Mouse (Mus musculus) embryonic facial prominence, embryonic 12.5 days (tissue): ENCODE measurements around the gene Zdhhc21. TPM values are rescaled to one million over a fixed set of nuclear protein-coding genes. Genes with fewer than 3 reads are reported as not detected.

Experiments used
- ATAC-seq: fragments of 200-750 bp; cut with Nextera tagmentation; 2 replicates; pipeline ENCODE4 v1.8.0; 2017; ENCODE audit not compliant: insufficient number of reproducible peaks, insufficient read depth, low FRiP score, low TSS enrichment
- H3K27ac ChIP-seq: fragments of 300-500 bp; sonication (generic); 2 replicates; pipeline ENCODE4 v1.5.1; 2016; ENCODE audit warnings: mild to moderate bottlenecking
- H3K27me3 ChIP-seq: fragments of 300-500 bp; sonication (generic); 2 replicates; pipeline ENCODE4 v1.6.1; 2016; ENCODE audit warnings: mild to moderate bottlenecking, moderate library complexity
- H3K36me3 ChIP-seq: fragments of 300-500 bp; sonication (generic); 2 replicates; pipeline ENCODE4 v1.6.1; 2016; ENCODE audit warnings: mild to moderate bottlenecking
- H3K4me1 ChIP-seq: fragments of 300-500 bp; sonication (generic); 2 replicates; pipeline ENCODE4 v1.6.1; 2016
- H3K4me2 ChIP-seq: fragments of 300-500 bp; sonication (generic); replicated peaks from 2 replicates; pipeline ENCODE4 v1.6.1; 2016; ENCODE audit warnings: mild to moderate bottlenecking, moderate library complexity
- H3K4me3 ChIP-seq: fragments of 300-500 bp; sonication (generic); 2 replicates; pipeline ENCODE4 v1.5.1; 2016; ENCODE audit warnings: mild to moderate bottlenecking
- H3K9ac ChIP-seq: fragments of 300-500 bp; sonication (generic); 2 replicates; pipeline ENCODE4 v1.6.1; 2016; ENCODE audit warnings: mild to moderate bottlenecking, moderate library complexity
- H3K9me3 ChIP-seq: fragments of 300-500 bp; sonication (generic); 2 replicates; pipeline ENCODE4 v1.6.1; 2016; ENCODE audit warnings: mild to moderate bottlenecking, moderate library complexity
- WGBS: fragments of 180-500 bp; shearing (Covaris S2); methylation state at CpG from one replicate; pipeline ENCODE4 v1.1.7; 2016; 5-methylcytosine and 5-hydroxymethylcytosine counted together
- polyA plus RNA-seq: library from polyadenylated mRNA; unstranded; fragments of >200 nt; fragmentation: Nextera tagmentation; extraction: Ambion mirVana; gene quantifications from 2 replicates; pipeline ENCODE4 v1.2.1, GENCODE M21; 2016

Gene Zdhhc21
- polyA plus RNA-seq, 1 experiment from 2014 or later = 14.7 TPM

DNA sequence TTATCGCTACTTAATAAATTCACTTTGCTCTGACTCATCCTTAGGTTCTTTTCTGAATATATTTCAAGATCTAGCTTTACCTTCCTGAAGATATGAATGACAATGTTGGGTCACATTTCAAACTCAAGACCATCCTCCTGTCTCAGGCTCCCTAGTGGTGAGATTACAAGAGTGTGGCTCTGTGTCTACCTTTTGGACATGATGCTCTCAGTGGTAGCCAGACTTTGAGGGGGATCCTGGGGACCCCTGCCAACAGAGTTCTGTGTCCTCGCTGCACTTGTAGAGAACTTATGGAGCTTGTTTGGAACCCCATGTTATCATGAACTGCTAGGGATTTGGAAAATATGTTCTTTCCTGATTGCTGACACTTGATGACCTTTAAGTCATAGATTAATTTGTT is 1.7 kb upstream of the Zdhhc21 start:
- no peak for ATAC-seq
- H3K9ac ChIP-seq = no peak overlapping the region
- H3K27ac ChIP-seq = no peak overlapping the region
- H3K36me3 ChIP-seq = no peaks in the 10 kb centered on the region
- H3K27me3 ChIP-seq = no peaks in the 10 kb centered on the region
- H3K9me3 ChIP-seq = no peaks in the 10 kb centered on the region
- H3K4me3 ChIP-seq = no peak overlapping the region
- no peak overlapping the region for H3K4me2 ChIP-seq
- peaks cover 4% of the 10 kb centered on the region for H3K4me1 ChIP-seq
- WGBS = 93% methylated on average over 2 of the region's 2 CpGs

DNA sequence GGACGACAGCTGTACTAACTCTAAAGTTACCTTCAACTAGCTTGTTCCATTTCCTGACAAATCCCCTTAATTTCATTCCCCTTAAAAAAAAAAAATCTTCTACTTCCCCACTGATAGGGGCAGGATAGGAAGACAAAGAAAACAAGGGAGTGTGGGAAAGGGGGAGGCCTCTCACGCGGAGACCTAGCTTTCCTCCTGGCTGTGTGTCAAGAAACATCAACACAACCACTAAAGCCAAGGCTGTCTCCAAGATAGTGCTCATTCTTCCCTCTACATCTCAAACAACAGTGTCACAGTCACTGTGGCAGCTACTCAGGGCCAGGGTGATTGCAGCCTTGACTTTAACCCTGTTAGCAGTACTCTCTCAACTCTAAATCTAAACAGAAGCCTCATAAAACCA is 808 bp upstream of the Zdhhc21 start:
- Histone ChIP-seq H3K27me3 (no peaks in the 10 kb centered on the region), H3K9ac (no peak overlapping the region), H3K27ac (no peak overlapping the region), H3K4me1 (peaks cover 4% of the 10 kb centered on the region), H3K4me3 (no peak overlapping the region), H3K4me2 (no peak overlapping the region), H3K9me3 (no peaks in the 10 kb centered on the region), H3K36me3 (no peaks in the 10 kb centered on the region)
- WGBS = 31% methylated on average over 3 of the region's 3 CpGs
- no peak for ATAC-seq

DNA sequence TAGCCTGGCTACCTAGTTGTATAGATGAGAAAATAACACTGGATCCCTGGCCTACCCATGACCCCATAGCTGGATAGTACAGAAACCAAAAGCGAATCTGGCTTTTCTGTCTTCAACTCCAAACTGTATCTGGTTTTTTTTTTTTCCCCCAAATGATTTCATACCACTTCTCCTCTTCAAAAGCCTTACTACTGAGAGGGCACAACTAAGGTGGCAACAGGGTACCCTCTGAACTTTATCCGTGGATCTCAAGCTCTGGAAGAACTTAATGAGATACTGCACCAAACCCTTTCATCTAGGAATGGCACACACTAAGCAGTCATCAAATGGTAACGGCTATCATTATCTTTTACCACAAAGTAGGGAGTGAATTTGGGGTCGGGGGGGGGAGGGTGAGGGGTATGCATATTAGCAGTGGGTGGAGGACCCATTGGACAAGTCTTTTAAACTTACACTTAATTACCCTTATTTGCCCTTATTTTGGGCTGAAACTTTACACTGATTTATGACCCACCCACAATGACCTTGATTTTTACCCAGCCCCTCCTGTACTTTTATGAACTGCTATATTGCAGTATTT is 1.2 kb downstream of the Zdhhc21 start:
- Histone ChIP-seq H3K27ac (no peak overlapping the region), H3K4me2 (peak overlapping the region; percentile 69), H3K4me1 (peaks cover 4% of the 10 kb centered on the region), H3K36me3 (no peaks in the 10 kb centered on the region), H3K4me3 (peak overlapping the region; percentile 72), H3K9ac (peak overlapping the region; percentile 72), H3K9me3 (no peaks in the 10 kb centered on the region), H3K27me3 (no peaks in the 10 kb centered on the region)
- 28% methylated on average over 4 of the region's 4 CpGs for WGBS
- no peak for ATAC-seq

DNA sequence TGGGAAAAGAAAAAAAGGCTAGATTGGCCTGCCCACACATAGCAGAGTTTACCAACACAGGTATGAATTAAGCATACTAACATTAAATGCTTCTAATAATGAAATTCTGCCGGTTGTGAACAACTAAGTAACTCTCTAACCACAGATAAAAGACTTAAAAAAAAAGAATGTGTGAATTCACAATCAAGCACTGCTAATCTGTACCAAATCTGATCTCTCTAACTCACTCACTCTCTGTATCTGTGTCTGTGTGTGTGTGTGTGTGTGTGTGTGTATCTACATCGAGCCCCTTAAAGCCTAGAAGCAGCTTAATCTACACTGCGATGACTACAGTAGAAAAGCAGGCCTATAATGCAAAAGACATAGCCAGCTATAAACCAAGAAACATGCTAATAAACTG is 2.8 kb downstream of the Zdhhc21 start:
- no peaks in the 10 kb centered on the region for H3K27me3 ChIP-seq
- H3K9ac ChIP-seq = no peak overlapping the region
- no peaks in the 10 kb centered on the region for H3K36me3 ChIP-seq
- WGBS = 87% methylated on average over 3 of the region's 3 CpGs
- no peak overlapping the region for H3K4me2 ChIP-seq
- H3K4me1 ChIP-seq = peaks cover 4% of the 10 kb centered on the region
- H3K9me3 ChIP-seq = no peaks in the 10 kb centered on the region
- ATAC-seq = no peak
- no peak overlapping the region for H3K27ac ChIP-seq
- H3K4me3 ChIP-seq = no peak overlapping the region

DNA sequence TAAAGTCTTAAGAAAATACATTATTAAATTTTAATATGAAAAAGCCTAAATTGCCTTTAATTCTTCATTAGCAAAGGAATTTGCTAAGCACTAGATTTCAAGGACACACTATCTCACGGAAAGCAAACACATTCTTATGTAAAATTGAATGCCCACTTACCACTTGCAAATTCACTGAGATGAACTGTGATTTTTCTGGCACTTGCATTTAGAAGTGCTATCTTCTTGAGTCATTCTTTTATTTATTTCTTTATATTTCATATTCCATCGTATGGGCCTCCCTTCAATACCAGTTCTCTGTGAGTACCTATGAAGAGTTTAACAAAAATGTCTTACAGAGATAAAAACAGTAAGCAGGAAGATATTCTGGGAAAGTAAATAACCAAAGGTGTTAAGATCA is 5.9 kb downstream of the Zdhhc21 start:
- Histone ChIP-seq H3K9me3 (no peaks in the 10 kb centered on the region), H3K4me2 (no peak overlapping the region), H3K9ac (no peak overlapping the region), H3K27ac (no peak overlapping the region), H3K4me3 (no peak overlapping the region), H3K36me3 (no peaks in the 10 kb centered on the region), H3K27me3 (no peaks in the 10 kb centered on the region), H3K4me1 (peaks cover 8% of the 10 kb centered on the region)
- 90% methylated on average over 2 of the region's 2 CpGs for WGBS
- ATAC-seq = no peak

DNA sequence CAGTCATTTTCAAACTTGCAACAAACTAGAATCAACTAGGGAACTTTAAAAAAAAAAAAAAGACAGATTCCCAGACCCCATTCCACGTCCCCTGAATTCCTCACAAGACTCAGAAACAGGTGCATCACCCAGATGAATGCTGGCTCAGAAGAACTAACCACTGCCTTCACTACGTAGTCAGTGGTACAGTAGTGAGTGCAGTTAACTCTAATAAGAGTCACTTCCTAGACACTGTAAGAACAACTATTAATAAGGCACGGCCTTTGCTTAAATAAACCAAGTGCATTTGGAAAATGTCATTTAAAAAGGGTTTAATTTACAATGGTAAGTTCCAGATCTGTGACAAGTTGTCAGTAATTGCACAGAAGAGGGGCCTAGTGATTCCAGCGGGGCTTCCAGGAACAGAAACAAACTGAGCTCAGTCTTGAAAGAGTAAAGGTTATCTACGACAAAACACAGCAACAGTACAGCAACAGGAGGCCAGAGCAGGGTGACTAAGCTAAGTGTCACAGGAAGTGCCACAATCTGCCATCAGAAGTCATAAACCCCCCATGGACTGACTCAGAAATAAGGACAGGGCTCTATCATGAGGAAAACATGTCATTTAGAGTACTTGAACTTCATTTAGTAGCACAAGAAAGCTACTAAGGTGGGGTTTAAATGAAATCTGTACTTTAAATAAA is 11.1 kb downstream of the Zdhhc21 start:
- no peak overlapping the region for H3K9ac ChIP-seq
- H3K4me2 ChIP-seq = no peak overlapping the region
- 0 out of 2 replicates have a peak, but pooled peaks cover 4% of the 10 kb centered on the region for H3K4me1 ChIP-seq
- H3K4me3 ChIP-seq = no peak overlapping the region
- H3K27ac ChIP-seq = no peak overlapping the region
- H3K9me3 ChIP-seq = no peaks in the 10 kb centered on the region
- H3K36me3 ChIP-seq = 0 out of 2 replicates have a peak, but pooled peaks cover 11% of the 10 kb centered on the region
- no peaks in the 10 kb centered on the region for H3K27me3 ChIP-seq
- no peak for ATAC-seq
- WGBS = 53% methylated on average over 5 of the region's 5 CpGs

DNA sequence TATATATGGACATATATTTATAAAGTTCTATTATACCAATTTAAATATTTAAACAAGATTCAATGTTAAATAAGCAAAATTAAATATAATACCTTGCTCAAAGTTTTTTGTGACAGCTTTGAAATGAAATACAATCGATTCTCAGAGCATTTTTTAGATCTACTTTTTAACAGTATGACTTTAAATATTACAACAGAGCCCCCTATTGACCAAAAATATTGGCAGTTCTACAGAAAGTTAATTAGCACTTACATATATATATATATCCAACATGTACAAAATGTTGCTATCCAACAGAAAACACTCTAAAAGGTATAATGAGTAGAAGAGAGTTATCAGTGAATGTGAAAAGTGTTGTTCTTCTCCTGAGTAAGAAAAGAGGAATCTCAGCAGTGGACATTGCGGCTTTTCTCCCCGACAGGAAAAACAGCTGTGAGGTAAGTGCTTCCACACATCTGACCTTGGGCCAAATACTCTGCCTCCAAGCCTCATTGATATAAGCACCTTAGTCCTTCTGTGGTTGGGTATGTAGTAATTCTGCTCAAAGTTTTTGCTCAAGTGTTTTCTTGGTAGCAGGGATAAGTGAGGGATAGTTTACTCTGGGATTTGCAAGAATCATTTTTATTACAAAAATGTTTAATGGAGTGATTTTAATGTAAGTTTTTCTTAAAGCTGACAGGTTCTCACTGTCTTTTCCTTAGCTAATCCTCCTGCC is 22.1 kb downstream of the Zdhhc21 start:
- H3K9ac ChIP-seq = no peak overlapping the region
- no peak overlapping the region for H3K4me2 ChIP-seq
- ATAC-seq = no peak
- H3K27me3 ChIP-seq = no peaks in the 10 kb centered on the region
- WGBS = 62% methylated on average over 3 of the region's 3 CpGs
- H3K27ac ChIP-seq = no peak overlapping the region
- no peak overlapping the region for H3K4me3 ChIP-seq
- no peaks in the 10 kb centered on the region for H3K9me3 ChIP-seq
- H3K4me1 ChIP-seq = no peaks in the 10 kb centered on the region
- H3K36me3 ChIP-seq = peaks cover 5% of the 10 kb centered on the region

DNA sequence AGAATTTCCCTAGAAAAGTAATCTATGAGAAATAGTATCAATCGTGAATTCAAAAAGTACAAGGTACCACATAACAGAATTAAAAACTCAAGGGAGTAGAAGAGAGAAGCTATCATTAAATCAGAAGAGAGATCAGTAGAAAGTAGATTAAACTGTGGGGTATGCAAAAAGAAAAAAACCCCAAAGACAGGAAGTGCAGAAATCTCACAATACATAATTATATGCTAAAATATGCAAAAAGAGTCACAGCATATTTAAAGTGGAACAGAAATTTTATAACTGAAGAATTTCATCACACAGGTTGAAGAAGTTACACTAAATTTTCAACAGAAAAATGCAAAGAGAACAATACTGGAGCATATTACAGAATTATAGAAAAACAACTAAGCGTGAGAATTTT is 28.6 kb downstream of the Zdhhc21 start:
- Histone ChIP-seq H3K4me3 (no peak overlapping the region), H3K4me1 (no peaks in the 10 kb centered on the region), H3K27ac (no peak overlapping the region), H3K9me3 (no peaks in the 10 kb centered on the region), H3K9ac (no peak overlapping the region), H3K27me3 (no peaks in the 10 kb centered on the region), H3K4me2 (no peak overlapping the region), H3K36me3 (no peaks in the 10 kb centered on the region)
- ATAC-seq = no peak
- WGBS = 94% methylated on average over 2 of the region's 2 CpGs

DNA sequence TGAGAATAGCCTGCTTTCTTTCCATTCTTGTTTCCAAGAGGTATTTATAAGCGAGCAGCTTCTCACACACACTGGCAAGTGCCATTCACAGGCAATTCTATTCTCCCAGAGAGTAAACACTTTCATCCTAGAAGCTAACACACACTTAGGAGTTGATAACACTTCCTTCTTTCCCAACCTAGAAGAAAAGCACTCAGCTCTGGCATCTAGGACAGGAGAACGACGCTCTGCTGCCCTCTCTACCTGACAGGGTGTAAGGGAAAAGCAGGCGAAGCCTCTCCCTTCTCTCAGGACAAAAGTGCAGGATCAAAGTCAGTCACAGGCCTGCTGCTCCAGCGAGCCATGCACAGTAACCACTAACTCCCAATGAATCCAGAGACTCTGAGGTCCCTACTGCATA is 30.3 kb downstream of the Zdhhc21 start:
- 62% methylated on average over 5 of the region's 5 CpGs for WGBS
- no peak overlapping the region for H3K27ac ChIP-seq
- ATAC-seq = no peak
- no peak overlapping the region for H3K4me3 ChIP-seq
- H3K27me3 ChIP-seq = no peaks in the 10 kb centered on the region
- no peak overlapping the region for H3K9ac ChIP-seq
- H3K9me3 ChIP-seq = no peaks in the 10 kb centered on the region
- no peak overlapping the region for H3K4me2 ChIP-seq
- H3K36me3 ChIP-seq = no peaks in the 10 kb centered on the region
- H3K4me1 ChIP-seq = no peaks in the 10 kb centered on the region

DNA sequence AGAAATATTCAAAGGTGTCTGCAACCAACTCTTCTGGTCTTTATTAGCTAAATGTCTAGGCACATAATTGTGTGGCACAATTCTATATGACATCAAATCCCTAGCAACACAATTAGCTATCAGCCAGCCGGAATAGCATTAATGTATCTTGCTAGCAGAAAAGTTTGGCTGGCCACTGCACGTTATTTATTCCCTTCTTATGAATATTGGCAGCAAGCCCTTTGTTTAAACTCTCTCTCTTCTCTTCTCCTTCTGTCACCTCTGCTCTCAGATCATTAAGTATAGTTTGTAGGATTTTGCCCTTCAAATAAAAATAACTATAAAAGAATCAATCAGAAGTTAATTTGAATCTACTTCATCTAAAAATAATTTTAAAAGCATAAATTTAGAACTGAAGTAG is 32.8 kb downstream of the Zdhhc21 start:
- 78% methylated on average over 2 of the region's 2 CpGs for WGBS
- Histone ChIP-seq H3K9me3 (no peaks in the 10 kb centered on the region), H3K36me3 (no peaks in the 10 kb centered on the region), H3K4me1 (no peaks in the 10 kb centered on the region), H3K27me3 (no peaks in the 10 kb centered on the region), H3K9ac (no peak overlapping the region), H3K4me2 (no peak overlapping the region), H3K27ac (no peak overlapping the region), H3K4me3 (no peak overlapping the region)
- no peak for ATAC-seq

DNA sequence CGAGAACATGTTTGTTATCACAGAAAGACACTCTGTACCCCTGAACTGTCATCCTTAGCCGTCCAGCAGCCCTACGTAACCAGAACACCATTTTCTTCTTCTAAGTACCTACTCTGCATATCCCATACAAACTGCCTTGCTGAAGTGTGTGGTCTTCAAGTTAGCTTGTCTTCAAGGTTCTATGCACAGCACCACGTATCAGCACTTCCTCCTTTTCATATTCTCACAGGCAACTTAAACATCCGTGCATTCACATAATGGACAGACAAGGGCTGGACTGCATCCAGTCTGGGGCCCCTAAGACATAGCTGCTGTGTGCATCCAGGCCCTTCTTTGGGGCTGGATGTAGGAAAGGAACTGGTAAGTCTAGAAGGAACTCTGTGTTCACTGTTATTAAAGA is 41.9 kb downstream of the Zdhhc21 start:
- 92% methylated on average over 5 of the region's 5 CpGs for WGBS
- Histone ChIP-seq H3K36me3 (no peaks in the 10 kb centered on the region), H3K27ac (no peak overlapping the region), H3K9ac (no peak overlapping the region), H3K4me2 (no peak overlapping the region), H3K27me3 (no peaks in the 10 kb centered on the region), H3K9me3 (no peaks in the 10 kb centered on the region), H3K4me1 (no peaks in the 10 kb centered on the region), H3K4me3 (no peak overlapping the region)
- no peak for ATAC-seq

DNA sequence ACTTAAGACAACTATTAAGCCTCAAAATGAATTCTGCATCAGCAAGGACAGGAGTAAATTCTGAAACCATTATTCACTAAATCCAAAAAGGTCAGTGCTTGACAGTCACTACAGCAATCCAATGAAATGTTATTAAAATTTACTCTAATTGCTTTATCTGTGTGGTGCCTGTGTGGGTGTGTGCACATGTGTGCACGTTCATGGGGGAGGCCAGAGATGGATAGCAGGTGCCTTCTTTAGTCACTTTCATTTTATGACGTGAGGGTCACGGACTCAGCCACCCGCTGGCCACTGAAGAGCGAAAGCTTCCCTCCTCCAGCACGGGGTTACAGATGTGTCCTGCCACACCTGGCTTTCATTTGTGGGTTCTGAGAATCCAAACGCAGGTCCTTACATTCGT is 43.4 kb downstream of the Zdhhc21 start:
- Histone ChIP-seq H3K36me3 (no peaks in the 10 kb centered on the region), H3K4me3 (no peak overlapping the region), H3K9me3 (no peaks in the 10 kb centered on the region), H3K4me2 (no peak overlapping the region), H3K4me1 (no peaks in the 10 kb centered on the region), H3K27me3 (no peaks in the 10 kb centered on the region), H3K9ac (no peak overlapping the region), H3K27ac (no peak overlapping the region)
- WGBS = 63% methylated on average over 8 of the region's 8 CpGs
- no peak for ATAC-seq
